Mouse (Mus musculus): Measurements from ENCODE around the gene Gcc1.

DNA sequence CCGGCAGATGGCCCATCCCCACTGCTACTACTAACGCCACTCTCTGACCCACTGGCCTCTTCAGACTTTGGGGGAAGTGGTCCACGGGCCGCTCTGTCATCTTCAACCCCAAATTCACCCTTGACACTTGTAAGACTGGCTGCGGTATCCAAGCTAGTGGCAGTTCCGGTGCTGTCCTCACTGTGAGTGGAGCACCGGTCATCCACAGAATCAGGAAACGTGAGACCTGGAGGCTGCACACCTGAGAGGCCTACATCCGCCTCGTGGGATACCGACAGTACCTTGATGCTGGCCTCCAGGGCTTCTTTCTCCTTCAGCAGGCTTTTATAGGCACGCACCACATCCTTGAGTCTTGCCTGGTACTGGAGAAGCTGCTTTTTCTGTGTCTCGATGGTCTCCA, 7.3 kb downstream of the Gcc1 start:
- no peak for TF ChIP-seq ELF1 (IDR thresholded peaks at IDR 0.05; ENCODE audit: low read depth, low read length)
- TF ChIP-seq SIN3A (IDR thresholded peaks at IDR 0.05; ENCODE audit: low read length) = no peak
- no peak for TF ChIP-seq PAX5 (IDR thresholded peaks at IDR 0.05; ENCODE audit: low read length)

All from CH12.LX (cell line).